In genomic region chr17:47695337-47695710, GRCm38 (mm10) we compare ENCODE assay signal across 8 mouse cellular contexts. TPM values are rescaled to one million over a fixed set of nuclear protein-coding genes. Genes with fewer than 3 reads are reported as not detected.
DNase-seq lines count a peak whose midpoint lies in the region; ATAC-seq and TF ChIP-seq lines count a peak whose summit lies in the region.

No protein-coding gene starts in this region.

- 1% methylated on average over 23 of the region's 23 CpGs for WGBS in heart, embryonic 13.5 days
- under 1% methylated on average over 20 of the region's 23 CpGs for WGBS in forebrain, embryonic 14.5 days
- under 1% methylated on average over 18 of the region's 23 CpGs for WGBS in liver, postnatal 0 days (ENCODE audit: insufficient replicate concordance)

- no peak for DNase-seq in heart, postnatal 14 days
- DNase-seq in forebrain, embryonic 14.5 days (ENCODE audit: low spot score): peak; percentile 31
- DNase-seq in liver, postnatal 0 days: peak; percentile 28
- DNase-seq in thymus, postnatal 25 days: no peak
- DNase-seq in right cerebral cortex, postnatal 10 days (ENCODE audit: low spot score in 2 of 2): no peak
- DNase-seq in gastrocnemius, postnatal 14 days: no peak

- H3K36me3 ChIP-seq in heart, embryonic 13.5 days: peaks cover 10% of the 10 kb centered on the region
- H3K36me3 ChIP-seq in E14TG2a.4 (ENCODE audit: insufficient read depth, low read length): peaks cover 33% of the 10 kb centered on the region
- H3K36me3 ChIP-seq in forebrain, embryonic 14.5 days (ENCODE audit: control insufficient read depth, insufficient read depth, low read length): no peaks in the 10 kb centered on the region
- H3K36me3 ChIP-seq in liver, postnatal 0 days (replicated peaks; ENCODE audit: insufficient read depth, low read length): no peaks in the 10 kb centered on the region

- H3K27me3 ChIP-seq in heart, embryonic 13.5 days (replicated peaks): peaks cover 42% of the 10 kb centered on the region
- peaks cover 63% of the 10 kb centered on the region for H3K27me3 ChIP-seq in E14TG2a.4 (ENCODE audit: insufficient read depth, low read length)
- 0 out of 2 replicates have a peak, but pooled peaks cover 5% of the 10 kb centered on the region for H3K27me3 ChIP-seq in forebrain, embryonic 14.5 days (replicated peaks; ENCODE audit: control insufficient read depth, insufficient read depth, low read length)
- peaks cover 10% of the 10 kb centered on the region for H3K27me3 ChIP-seq in liver, postnatal 0 days (ENCODE audit: insufficient read depth, low read length)

- intact Hi-C loops in heart, postnatal 14 days (cut with DNase I): no loop called here
- intact Hi-C loops in gastrocnemius, postnatal 14 days (cut with DNase I; ENCODE audit: low total_unique reads): no loop called here

- peak overlapping the region; percentile 81 for H3K4me3 ChIP-seq in heart, embryonic 13.5 days
- peak overlapping the region; percentile 86 for H3K4me3 ChIP-seq in E14TG2a.4 (replicated peaks; ENCODE audit: low read length)
- H3K4me3 ChIP-seq in forebrain, embryonic 14.5 days (ENCODE audit: low read depth, low read length): peak overlapping the region; percentile 71
- peak overlapping the region; percentile 58 for H3K4me3 ChIP-seq in liver, postnatal 0 days (ENCODE audit: low read depth, low read length)

- H3K9ac ChIP-seq in heart, embryonic 13.5 days: peak overlapping the region; percentile 94
- H3K9ac ChIP-seq in forebrain, embryonic 14.5 days (ENCODE audit: low read length): peak overlapping the region; percentile 80
- H3K9ac ChIP-seq in liver, postnatal 0 days (replicated peaks): peak overlapping the region; percentile 64

- no peak for TF ChIP-seq EP300 in liver, postnatal 0 days (IDR thresholded peaks at IDR 0.05; ENCODE audit: low read depth)

- ATAC-seq in heart, embryonic 13.5 days (ENCODE audit: extremely low read depth, insufficient number of reproducible peaks, low FRiP score, low TSS enrichment): no peak
- no peak for ATAC-seq in forebrain, embryonic 14.5 days
- ATAC-seq in liver, postnatal 0 days: no peak

- H3K4me2 ChIP-seq in heart, embryonic 13.5 days: peak overlapping the region; percentile 95
- H3K4me2 ChIP-seq in forebrain, embryonic 14.5 days (ENCODE audit: low read length): peak overlapping the region; percentile 77
- H3K4me2 ChIP-seq in liver, postnatal 0 days (ENCODE audit: low read depth, low read length): peak overlapping the region; percentile 88

- TF ChIP-seq CTCF in E14TG2a.4 (conservative IDR thresholded peaks at IDR 0.05; ENCODE audit: low read length): no peak
- TF ChIP-seq CTCF in liver, postnatal 0 days (IDR thresholded peaks at IDR 0.05; ENCODE audit: low read depth): no peak

- H3K4me1 ChIP-seq in heart, embryonic 13.5 days: peaks cover 17% of the 10 kb centered on the region
- H3K4me1 ChIP-seq in E14TG2a.4 (replicated peaks; ENCODE audit: low read depth, low read length): peaks cover 66% of the 10 kb centered on the region
- H3K4me1 ChIP-seq in forebrain, embryonic 14.5 days (ENCODE audit: control insufficient read depth, insufficient read depth, low read length): peaks cover 4% of the 10 kb centered on the region
- H3K4me1 ChIP-seq in liver, postnatal 0 days (ENCODE audit: insufficient read depth): peaks cover 14% of the 10 kb centered on the region

- peak overlapping the region; percentile 69; the same call in 1 of the 2 replicates for H3K27ac ChIP-seq in heart, embryonic 13.5 days (replicated peaks)
- H3K27ac ChIP-seq in forebrain, embryonic 14.5 days (ENCODE audit: low read depth, low read length): no peak overlapping the region
- H3K27ac ChIP-seq in liver, postnatal 0 days (ENCODE audit: low read depth): no peak overlapping the region

- no peaks in the 10 kb centered on the region for H3K9me3 ChIP-seq in heart, embryonic 13.5 days
- no peaks in the 10 kb centered on the region for H3K9me3 ChIP-seq in E14TG2a.4 (ENCODE audit: low read length)
- H3K9me3 ChIP-seq in forebrain, embryonic 14.5 days (replicated peaks; ENCODE audit: control insufficient read depth, low read length): no peaks in the 10 kb centered on the region
- H3K9me3 ChIP-seq in liver, postnatal 0 days (ENCODE audit: low read length): no peaks in the 10 kb centered on the region

RNA-seq across cellular contexts. Expression of gene Prickle4, which starts 0.8 kb away (rescaled TPM):
- polyA plus RNA-seq in heart, embryonic 13.5 days (2015; fragmentation: Nextera tagmentation; extraction: Ambion mirVana): 0.43 and 0.78 TPM in 2 replicates
- total RNA-seq in heart, postnatal 14 days (2021): 1 to 10 TPM; 3.8 to 5.4 TPM
- polyA plus RNA-seq in forebrain, embryonic 14.5 days (2014; fragmentation: Nextera tagmentation; extraction: Ambion mirVana): 0.42 and 0.62 TPM in 2 replicates
- 0.25 TPM in 1 of 2 replicates, not detected in the other for polyA plus RNA-seq in liver, postnatal 0 days (2015; fragmentation: Nextera tagmentation; extraction: Ambion mirVana)
- 1 to 10 TPM; 1.3 to 2.2 TPM for total RNA-seq in gastrocnemius, postnatal 14 days (2021)

RNA-seq across cellular contexts. Expression of gene Gm21981, which starts 1.1 kb away (rescaled TPM):
- polyA plus RNA-seq in heart, embryonic 13.5 days (2015; fragmentation: Nextera tagmentation; extraction: Ambion mirVana): 0.15 and 0.27 TPM in 2 replicates
- total RNA-seq in heart, postnatal 14 days (2021): under 1 TPM; 0.74 to 0.78 TPM
- polyA plus RNA-seq in forebrain, embryonic 14.5 days (2014; fragmentation: Nextera tagmentation; extraction: Ambion mirVana): 4.7 and 4.8 TPM in 2 replicates
- polyA plus RNA-seq in liver, postnatal 0 days (2015; fragmentation: Nextera tagmentation; extraction: Ambion mirVana): 0.13 TPM in 1 of 2 replicates, not detected in the other
- total RNA-seq in gastrocnemius, postnatal 14 days (2021): under 1 TPM; 0.24 to 0.47 TPM

RNA-seq across cellular contexts. Expression of gene Frs3, which starts 6.5 kb away (rescaled TPM):
- polyA plus RNA-seq in heart, embryonic 13.5 days (2015; fragmentation: Nextera tagmentation; extraction: Ambion mirVana): 3.2 and 4.1 TPM in 2 replicates
- total RNA-seq in heart, postnatal 14 days (2021): 1 to 10 TPM; 3.3 to 5.4 TPM
- polyA plus RNA-seq in forebrain, embryonic 14.5 days (2014; fragmentation: Nextera tagmentation; extraction: Ambion mirVana): 16.1 and 17.4 TPM in 2 replicates
- 0.96 and 2.1 TPM in 2 replicates for polyA plus RNA-seq in liver, postnatal 0 days (2015; fragmentation: Nextera tagmentation; extraction: Ambion mirVana)
- total RNA-seq in gastrocnemius, postnatal 14 days (2021): 1 to 10 TPM; 3.0 to 3.1 TPM

RNA-seq across cellular contexts. Expression of gene Tomm6, which starts 7.1 kb away (rescaled TPM):
- 308 and 313 TPM in 2 replicates for polyA plus RNA-seq in heart, embryonic 13.5 days (2015; fragmentation: Nextera tagmentation; extraction: Ambion mirVana)
- total RNA-seq in heart, postnatal 14 days (2021): 100 to 1,000 TPM; 129 TPM
- 309 and 324 TPM in 2 replicates for polyA plus RNA-seq in forebrain, embryonic 14.5 days (2014; fragmentation: Nextera tagmentation; extraction: Ambion mirVana)
- 268 and 275 TPM in 2 replicates for polyA plus RNA-seq in liver, postnatal 0 days (2015; fragmentation: Nextera tagmentation; extraction: Ambion mirVana)
- total RNA-seq in gastrocnemius, postnatal 14 days (2021): 100 to 1,000 TPM; 147 to 153 TPM

RNA-seq across cellular contexts. Expression of gene Pgc, which starts 31.3 kb away (rescaled TPM):
- 0.17 and 0.24 TPM in 2 replicates for polyA plus RNA-seq in heart, embryonic 13.5 days (2015; fragmentation: Nextera tagmentation; extraction: Ambion mirVana)
- total RNA-seq in heart, postnatal 14 days (2021): not detected
- not detected in 2 replicates for polyA plus RNA-seq in forebrain, embryonic 14.5 days (2014; fragmentation: Nextera tagmentation; extraction: Ambion mirVana)
- polyA plus RNA-seq in liver, postnatal 0 days (2015; fragmentation: Nextera tagmentation; extraction: Ambion mirVana): 0.07 and 0.15 TPM in 2 replicates
- not detected for total RNA-seq in gastrocnemius, postnatal 14 days (2021)

Comparison
In these comparisons a context has a peak if more than half of its experiments do, and no peak if none do; other contexts are left out.
1. DNase-seq: peak in forebrain, embryonic 14.5 days (single experiment) and liver, postnatal 0 days (single experiment); none in heart, postnatal 14 days (0 of 2), thymus, postnatal 25 days (single experiment), right cerebral cortex, postnatal 10 days (0 of 2) and gastrocnemius, postnatal 14 days (single experiment).
2. Peak in every context shown above with its lines, with median percentiles within 50 percentile points of each other: H3K4me2 ChIP-seq, H3K4me3 ChIP-seq and H3K9ac ChIP-seq.